Comparison of ENCODE assay signal across 11 mouse cellular contexts in genomic region chr12:107656846-107657245, GRCm38 (mm10).
"Had no signal": no experiment of that assay in that cellular context is flagged by ENCODE, and none has a peak within 500 bp of the region (broad histone marks: within the 10 kb centered on the region; RNA-seq: fewer than 3 reads in every experiment).

No protein-coding gene starts in this region.

- ATAC-seq: lung, postnatal 0 days; midbrain, embryonic 15.5 days had no signal

- H3K4me3 ChIP-seq: midbrain, embryonic 15.5 days had no signal

- H3K36me3 ChIP-seq: midbrain, embryonic 15.5 days had no signal

- H3K27ac ChIP-seq: liver, embryonic 14.5 days; midbrain, embryonic 15.5 days had no signal

- H3K9ac ChIP-seq: liver, embryonic 14.5 days; midbrain, embryonic 15.5 days had no signal

- H3K9me3 ChIP-seq: midbrain, embryonic 15.5 days had no signal

- H3K4me2 ChIP-seq: midbrain, embryonic 15.5 days had no signal

- DNase-seq: kidney, adult 18-20 months; kidney, postnatal 25 days; layer of hippocampus, adult 9-11 months; layer of hippocampus, postnatal 36 days; lung, adult 2 months; lung, postnatal 36 days; right cerebral cortex, postnatal 14 days; thymus, postnatal 36 days had no signal
